Mouse (Mus musculus) limb, embryonic 15.5 days (tissue): ENCODE measurements around the gene 2610008E11Rik. TPM values are rescaled to one million over a fixed set of nuclear protein-coding genes. Genes with fewer than 3 reads are reported as not detected.

Experiments used
- ATAC-seq: fragments of 200-750 bp; cut with Nextera tagmentation; 2 replicates; pipeline ENCODE4 v1.8.0; 2017; ENCODE audit warnings: low read depth, moderate TSS enrichment; ENCODE audit not compliant: insufficient number of reproducible peaks, low FRiP score, low TSS enrichment
- H3K27ac ChIP-seq: fragments of 300-500 bp; sonication (generic); 2 replicates; pipeline ENCODE4 v1.5.1; 2015; ENCODE audit warnings: moderate library complexity, mild to moderate bottlenecking, inconsistent platforms
- H3K27me3 ChIP-seq: fragments of 300-500 bp; sonication (generic); 2 replicates; pipeline ENCODE4 v1.6.1; 2015; ENCODE audit warnings: inconsistent platforms
- H3K36me3 ChIP-seq: fragments of 300-500 bp; sonication (generic); 2 replicates; pipeline ENCODE4 v1.6.1; 2015; ENCODE audit warnings: inconsistent platforms
- H3K4me1 ChIP-seq: fragments of 300-500 bp; sonication (generic); 2 replicates; pipeline ENCODE4 v1.6.1; 2015; ENCODE audit warnings: inconsistent platforms
- H3K4me2 ChIP-seq: fragments of 300-500 bp; sonication (generic); 2 replicates; pipeline ENCODE4 v1.6.1; 2015; ENCODE audit warnings: mild to moderate bottlenecking, inconsistent platforms
- H3K4me3 ChIP-seq: fragments of 300-500 bp; sonication (generic); 2 replicates; pipeline ENCODE4 v1.5.1; 2015; ENCODE audit warnings: mild to moderate bottlenecking, inconsistent platforms
- H3K9ac ChIP-seq: fragments of 300-500 bp; sonication (generic); 2 replicates; pipeline ENCODE4 v1.6.1; 2015; ENCODE audit warnings: inconsistent platforms
- H3K9me3 ChIP-seq: fragments of 300-500 bp; sonication (generic); 2 replicates; pipeline ENCODE4 v1.6.1; 2016; ENCODE audit warnings: inconsistent platforms
- WGBS: fragments of 180-500 bp; shearing (Covaris S2); methylation state at CpG from one replicate; pipeline ENCODE4 v1.1.7; 2015; 5-methylcytosine and 5-hydroxymethylcytosine counted together
- polyA plus RNA-seq: library from polyadenylated mRNA; unstranded; fragments of >200 nt; fragmentation: Nextera tagmentation; extraction: Ambion mirVana; gene quantifications from 2 replicates; pipeline ENCODE4 v1.2.1, GENCODE M21; 2015

2610008E11Rik gene
- polyA plus RNA-seq, result 32.8 and 34.5 TPM in 2 replicates

DNA sequence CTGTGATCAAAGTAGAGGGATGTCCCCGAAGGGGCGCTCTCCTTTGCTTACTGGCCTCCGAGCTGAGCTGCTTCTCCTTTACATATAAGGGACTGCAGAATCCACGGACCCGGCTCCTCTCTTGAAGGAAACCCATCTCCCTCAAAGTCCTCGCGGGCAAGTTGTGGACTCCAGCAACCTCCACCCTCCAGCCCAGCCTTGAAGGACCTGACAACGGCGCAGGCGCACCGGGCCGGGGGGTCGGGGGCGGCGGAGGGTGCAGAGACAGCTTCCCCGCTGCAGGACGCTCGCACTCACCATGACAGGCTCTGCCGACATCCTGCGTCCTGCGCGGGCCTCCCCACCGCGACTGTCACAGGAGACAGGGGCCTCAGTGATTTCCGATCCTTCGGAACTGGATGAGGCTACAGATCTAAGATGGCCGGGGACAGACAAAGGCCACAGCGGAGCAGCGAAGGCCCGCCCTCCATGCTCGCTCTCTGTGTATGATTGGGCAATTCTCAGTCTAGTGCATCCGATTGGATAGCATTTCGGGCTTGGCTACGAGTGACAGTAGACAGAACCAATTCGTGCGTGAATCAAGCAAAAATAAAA, at the start of gene 2610008E11Rik:
Gene 2610008E11Rik, minus strand, starts transcription at position 440 of the 594 bp plus-strand sequence.
- Histone ChIP-seq H3K9ac (peak within 1 kb of the TSS; percentile 99), H3K27ac (peak within 1 kb of the TSS; percentile 98), H3K27me3 (no peaks in the 10 kb centered on the region), H3K36me3 (peaks cover 12% of the 10 kb centered on the region), H3K4me2 (peak within 1 kb of the TSS; percentile 50), H3K4me1 (peaks cover 18% of the 10 kb centered on the region), H3K9me3 (no peaks in the 10 kb centered on the region), H3K4me3 (peak within 1 kb of the TSS; percentile 79)
- ATAC-seq, result peak; percentile 100
- under 1% methylated on average over 36 of the region's 36 CpGs for WGBS

DNA sequence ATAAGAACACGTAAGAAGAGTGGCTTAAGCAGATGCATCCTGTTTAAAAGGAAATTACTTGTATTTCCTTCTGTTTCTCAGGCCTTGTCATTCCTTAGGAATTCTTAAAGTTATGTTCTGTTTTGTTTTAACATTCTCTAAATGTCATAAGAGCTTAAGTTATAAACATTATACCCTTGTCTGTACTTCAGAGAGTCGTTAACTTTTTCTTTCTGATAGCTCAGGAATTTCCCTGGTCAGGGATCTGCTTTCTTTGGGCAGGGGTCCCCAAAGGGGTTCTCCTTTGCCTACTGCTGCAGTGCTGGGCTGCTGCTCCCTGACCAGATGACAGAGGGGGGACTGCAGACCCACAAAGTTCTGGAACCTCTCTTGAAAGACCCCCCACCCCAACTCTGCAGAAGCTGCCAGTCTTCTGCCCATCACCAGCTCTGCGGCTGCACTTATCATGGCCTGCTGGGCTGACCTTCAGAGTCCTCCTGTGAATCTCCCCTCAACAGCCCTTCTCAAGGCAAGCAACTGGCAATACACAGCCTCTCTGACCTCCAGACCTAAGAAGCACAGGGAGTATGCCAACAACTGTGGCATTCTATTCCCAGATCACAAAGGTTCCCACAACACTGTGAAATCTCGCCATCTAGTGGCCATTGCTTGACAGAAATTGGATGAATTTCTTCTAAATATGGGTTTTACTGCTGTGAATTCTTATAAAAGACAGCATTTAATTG, 18.9 kb upstream of the 2610008E11Rik start:
- Histone ChIP-seq H3K27ac (0 out of 2 replicates have a peak overlapping the region, but pooled peaks have one; percentile 38), H3K27me3 (no peaks in the 10 kb centered on the region), H3K36me3 (no peaks in the 10 kb centered on the region), H3K9ac (no peak overlapping the region), H3K4me1 (peaks cover 4% of the 10 kb centered on the region), H3K4me3 (no peak overlapping the region), H3K9me3 (no peaks in the 10 kb centered on the region), H3K4me2 (no peak overlapping the region)
- 24% methylated on average over 4 of the region's 4 CpGs for whole genome bisulfite sequencing
- ATAC-seq, result no peak

DNA sequence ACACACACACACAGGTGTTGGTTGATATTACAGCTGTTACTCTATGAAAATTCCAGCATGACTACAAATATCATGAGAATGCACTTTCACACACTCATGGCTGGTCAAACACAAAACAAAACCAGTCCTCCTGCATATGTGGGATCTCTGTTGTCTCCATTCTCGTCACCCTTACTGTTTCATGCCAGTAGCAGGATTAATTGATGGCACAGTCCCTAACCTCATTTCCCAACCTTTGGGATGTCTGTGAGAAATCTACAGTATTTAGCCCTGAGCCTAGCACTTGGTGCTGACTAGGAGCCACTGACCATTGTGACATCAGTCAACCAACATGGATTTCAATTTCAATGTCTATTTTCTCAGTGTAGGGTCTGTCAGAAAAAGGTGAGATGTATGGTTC, 17.7 kb upstream of the 2610008E11Rik start:
- peaks cover 4% of the 10 kb centered on the region for H3K4me1 ChIP-seq
- 63% methylated on average over 1 of the region's 1 CpGs for WGBS
- no peak overlapping the region for H3K4me2 ChIP-seq
- H3K9me3 ChIP-seq, result no peaks in the 10 kb centered on the region
- no peak overlapping the region for H3K27ac ChIP-seq
- no peaks in the 10 kb centered on the region for H3K27me3 ChIP-seq
- no peaks in the 10 kb centered on the region for H3K36me3 ChIP-seq
- ATAC-seq, result no peak
- H3K4me3 ChIP-seq, result no peak overlapping the region
- no peak overlapping the region for H3K9ac ChIP-seq

DNA sequence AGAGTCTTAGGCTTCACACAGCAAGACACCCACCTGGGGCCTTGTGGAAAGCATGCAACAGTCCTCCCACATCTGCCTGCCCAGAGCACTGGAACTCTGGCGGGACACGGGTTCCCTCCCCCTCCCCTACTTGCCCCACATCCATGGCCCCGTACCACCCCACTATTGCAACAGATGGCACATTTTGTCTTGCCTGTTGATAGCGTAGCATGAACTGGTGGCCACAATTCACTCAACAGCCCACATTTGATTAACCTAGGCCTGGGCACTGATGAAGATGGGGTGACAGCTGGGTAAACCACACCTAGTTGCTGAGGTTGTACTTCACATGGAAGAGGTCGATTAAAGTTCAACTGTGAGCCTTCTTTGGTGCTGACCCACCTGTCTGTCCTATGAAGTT, 13.1 kb upstream of the 2610008E11Rik start:
- 76% methylated on average over 5 of the region's 5 CpGs for WGBS

DNA sequence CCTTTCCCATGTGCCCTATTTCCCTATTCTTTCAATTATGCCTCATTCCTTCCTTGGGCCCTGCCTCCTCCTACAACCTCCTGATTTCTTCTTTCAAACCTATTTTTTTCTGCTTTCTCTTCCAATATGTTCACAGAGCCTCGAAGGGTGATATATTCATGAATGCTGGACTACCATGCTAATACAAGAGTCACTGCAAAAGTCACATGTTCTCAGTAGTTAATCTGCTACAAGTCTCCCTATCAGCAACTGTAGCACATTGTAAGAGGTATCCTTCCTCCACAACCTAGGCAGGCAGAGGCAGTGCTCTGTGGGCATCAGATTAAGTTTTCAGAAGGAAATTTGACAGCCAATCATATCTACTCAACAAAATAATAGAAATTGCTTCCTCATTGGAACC, 11.8 kb upstream of the 2610008E11Rik start:
- no peak overlapping the region for H3K9ac ChIP-seq
- H3K4me3 ChIP-seq, result no peak overlapping the region
- H3K4me2 ChIP-seq, result no peak overlapping the region
- H3K36me3 ChIP-seq, result no peaks in the 10 kb centered on the region
- ATAC-seq, result no peak
- no peaks in the 10 kb centered on the region for H3K27me3 ChIP-seq
- WGBS, result 91% methylated on average over 1 of the region's 1 CpGs
- H3K4me1 ChIP-seq, result peaks cover 7% of the 10 kb centered on the region
- H3K27ac ChIP-seq, result no peak overlapping the region
- no peaks in the 10 kb centered on the region for H3K9me3 ChIP-seq

More for the DNA sequence above, 13.1 kb upstream of the 2610008E11Rik start:
- H3K27ac ChIP-seq, result no peak overlapping the region
- H3K4me3 ChIP-seq, result no peak overlapping the region
- ATAC-seq, result no peak
- peaks cover 7% of the 10 kb centered on the region for H3K4me1 ChIP-seq
- H3K4me2 ChIP-seq, result no peak overlapping the region
- H3K9me3 ChIP-seq, result no peaks in the 10 kb centered on the region
- H3K27me3 ChIP-seq, result no peaks in the 10 kb centered on the region
- H3K9ac ChIP-seq, result no peak overlapping the region
- no peaks in the 10 kb centered on the region for H3K36me3 ChIP-seq

DNA sequence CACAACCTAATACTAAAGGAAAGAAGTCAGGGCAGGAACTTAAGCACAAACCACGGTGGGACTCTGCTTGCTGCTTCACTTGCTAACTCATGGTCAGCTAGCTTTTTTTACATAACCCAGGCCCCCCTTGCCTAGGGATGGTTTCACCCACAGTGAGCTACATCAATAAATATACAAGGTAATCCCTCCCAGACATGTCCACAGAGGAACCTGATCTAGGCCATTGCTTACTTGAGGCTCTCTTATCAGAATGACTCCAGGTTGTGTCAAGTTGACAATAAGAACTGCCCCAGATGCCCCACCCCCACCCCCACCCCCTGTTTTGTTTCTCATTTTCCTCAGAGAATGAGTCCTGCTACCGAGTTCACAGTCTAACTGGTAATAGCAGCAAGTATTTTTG, 10.1 kb upstream of the 2610008E11Rik start:
- Histone ChIP-seq H3K9ac (no peak overlapping the region), H3K4me3 (no peak overlapping the region), H3K27ac (no peak overlapping the region), H3K27me3 (no peaks in the 10 kb centered on the region), H3K36me3 (no peaks in the 10 kb centered on the region), H3K9me3 (no peaks in the 10 kb centered on the region), H3K4me2 (no peak overlapping the region), H3K4me1 (peaks cover 7% of the 10 kb centered on the region)
- no peak for ATAC-seq
- WGBS, result 83% methylated on average over 2 of the region's 2 CpGs

DNA sequence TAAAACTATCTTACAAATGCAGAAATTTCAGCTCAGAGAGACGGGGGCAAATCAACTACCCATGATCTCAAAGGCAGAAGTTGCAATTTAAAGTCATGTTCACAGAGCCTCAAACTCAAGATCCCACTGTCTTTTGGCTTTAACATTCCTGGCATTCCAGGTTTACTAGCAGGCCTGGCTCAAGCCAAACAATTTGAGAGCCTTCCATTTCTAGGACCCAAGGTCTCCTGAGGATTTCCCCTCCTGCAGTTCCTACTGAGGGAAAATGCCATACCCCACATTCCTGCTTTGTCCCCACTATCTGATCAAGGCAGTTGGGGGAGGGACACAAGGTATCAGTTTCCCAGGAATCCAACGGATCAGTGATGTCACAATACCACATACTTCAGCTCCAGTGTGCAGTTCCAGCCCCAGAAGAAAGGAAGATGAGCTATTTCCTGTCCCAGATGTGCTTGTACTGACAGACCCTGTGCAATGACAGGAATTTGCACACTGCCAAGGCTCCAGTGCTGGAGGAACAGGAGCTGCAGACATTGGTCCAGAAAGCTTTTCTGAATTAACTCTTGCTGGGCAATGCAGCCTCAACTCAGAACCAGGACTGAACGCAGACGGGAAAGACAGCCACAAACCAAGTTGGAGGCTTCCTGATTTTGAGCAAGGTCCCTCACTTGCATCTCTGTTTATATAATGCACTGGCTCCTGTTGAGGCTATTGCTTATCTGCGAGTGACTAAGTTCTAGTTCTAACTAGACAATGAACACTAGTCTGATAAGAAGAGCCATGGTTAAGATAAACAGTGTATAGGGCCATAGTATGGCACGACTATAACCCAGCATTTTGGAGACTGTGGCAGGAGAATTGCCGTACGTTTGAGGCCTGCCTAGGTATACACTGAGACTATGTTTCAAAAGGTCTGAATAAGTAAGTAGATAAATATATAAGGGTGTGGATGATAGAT, 9.2 kb upstream of the 2610008E11Rik start:
- ATAC-seq, result peak; percentile 48; the same call in 1 of the 2 replicates
- no peak overlapping the region for H3K4me2 ChIP-seq
- H3K27me3 ChIP-seq, result no peaks in the 10 kb centered on the region
- H3K27ac ChIP-seq, result peak overlapping the region; percentile 55
- peaks cover 7% of the 10 kb centered on the region for H3K4me1 ChIP-seq
- 59% methylated on average over 8 of the region's 8 CpGs for WGBS
- H3K9ac ChIP-seq, result no peak overlapping the region
- no peaks in the 10 kb centered on the region for H3K9me3 ChIP-seq
- H3K4me3 ChIP-seq, result no peak overlapping the region
- H3K36me3 ChIP-seq, result no peaks in the 10 kb centered on the region

DNA sequence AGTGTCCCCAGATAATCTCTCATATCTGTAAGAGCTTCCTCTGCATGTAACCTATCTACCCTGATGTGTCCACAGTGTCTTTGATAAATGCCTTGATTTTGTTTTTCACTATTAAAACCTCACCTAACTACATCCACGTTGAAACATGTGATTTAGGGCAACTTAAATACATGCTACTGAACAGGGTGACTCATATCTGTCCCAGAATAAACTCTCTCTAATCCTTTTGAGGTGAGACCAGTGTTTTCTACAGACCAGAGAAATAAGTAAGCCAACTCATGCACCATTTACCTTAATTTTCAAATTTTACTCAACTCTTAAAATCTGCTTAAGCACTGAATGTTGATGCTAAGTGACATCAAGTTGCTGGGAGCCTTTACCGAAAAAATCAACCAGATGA, 694 bp downstream of the 2610008E11Rik start:
- Histone ChIP-seq H3K27me3 (no peaks in the 10 kb centered on the region), H3K36me3 (peaks cover 18% of the 10 kb centered on the region), H3K9me3 (no peaks in the 10 kb centered on the region), H3K4me1 (peaks cover 18% of the 10 kb centered on the region), H3K9ac (peak overlapping the region; percentile 99; the same call in 1 of the 2 replicates), H3K4me2 (peak overlapping the region; percentile 50), H3K4me3 (peak overlapping the region; percentile 79), H3K27ac (peak overlapping the region; percentile 98)
- WGBS, result 4% methylated on average over 2 of the region's 2 CpGs
- ATAC-seq, result no peak

DNA sequence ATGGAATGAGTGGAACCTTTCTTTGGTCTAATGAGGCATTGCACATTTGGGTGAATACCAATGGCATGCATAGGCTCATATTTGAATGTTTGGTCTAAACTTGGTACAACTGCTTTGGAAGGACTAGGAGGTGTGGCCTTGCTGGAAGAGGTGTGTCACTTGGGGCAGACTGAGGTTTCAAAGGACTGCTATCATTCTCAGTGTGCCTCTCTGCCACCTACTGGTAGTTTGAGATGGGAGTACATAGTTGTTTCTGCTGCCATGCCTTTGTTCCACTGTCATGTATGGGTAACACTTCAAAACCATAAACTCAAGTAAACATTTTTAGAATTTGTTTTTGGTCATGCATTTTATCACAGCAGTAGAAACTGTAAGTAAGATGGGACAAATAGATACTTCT, 5.7 kb downstream of the 2610008E11Rik start:
- no peak overlapping the region for H3K27ac ChIP-seq
- H3K27me3 ChIP-seq, result no peaks in the 10 kb centered on the region
- no peak for ATAC-seq
- H3K4me1 ChIP-seq, result peaks cover 18% of the 10 kb centered on the region
- H3K4me2 ChIP-seq, result no peak overlapping the region
- H3K36me3 ChIP-seq, result peaks cover 62% of the 10 kb centered on the region
- no peak overlapping the region for H3K9ac ChIP-seq
- H3K4me3 ChIP-seq, result no peak overlapping the region
- no peaks in the 10 kb centered on the region for H3K9me3 ChIP-seq

DNA sequence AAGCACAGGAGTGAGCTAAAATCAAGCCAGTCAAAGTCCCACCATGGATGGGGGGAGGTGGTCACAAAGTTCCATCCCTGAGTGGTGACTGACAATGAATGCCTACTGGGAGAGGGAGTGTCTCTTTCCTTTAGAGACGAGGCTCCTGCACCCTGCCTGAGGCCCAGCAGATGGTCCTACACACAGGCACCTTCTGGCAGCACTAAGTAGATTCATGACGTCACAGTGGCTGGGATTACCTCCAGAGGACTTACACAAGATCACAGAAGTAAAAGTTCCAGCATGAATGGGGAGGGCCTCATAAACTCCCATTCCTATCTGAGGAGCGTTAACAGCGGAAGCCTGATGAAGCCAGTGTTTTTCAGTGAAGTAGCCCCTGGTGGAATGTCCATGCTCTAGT, 8.4 kb downstream of the 2610008E11Rik start:
- H3K4me3 ChIP-seq, result no peak overlapping the region
- ATAC-seq, result no peak
- WGBS, result 75% methylated on average over 4 of the region's 4 CpGs
- peaks cover 62% of the 10 kb centered on the region for H3K36me3 ChIP-seq
- H3K9ac ChIP-seq, result no peak overlapping the region
- H3K4me2 ChIP-seq, result no peak overlapping the region
- H3K9me3 ChIP-seq, result no peaks in the 10 kb centered on the region
- H3K27me3 ChIP-seq, result no peaks in the 10 kb centered on the region
- no peaks in the 10 kb centered on the region for H3K4me1 ChIP-seq
- no peak overlapping the region for H3K27ac ChIP-seq

DNA sequence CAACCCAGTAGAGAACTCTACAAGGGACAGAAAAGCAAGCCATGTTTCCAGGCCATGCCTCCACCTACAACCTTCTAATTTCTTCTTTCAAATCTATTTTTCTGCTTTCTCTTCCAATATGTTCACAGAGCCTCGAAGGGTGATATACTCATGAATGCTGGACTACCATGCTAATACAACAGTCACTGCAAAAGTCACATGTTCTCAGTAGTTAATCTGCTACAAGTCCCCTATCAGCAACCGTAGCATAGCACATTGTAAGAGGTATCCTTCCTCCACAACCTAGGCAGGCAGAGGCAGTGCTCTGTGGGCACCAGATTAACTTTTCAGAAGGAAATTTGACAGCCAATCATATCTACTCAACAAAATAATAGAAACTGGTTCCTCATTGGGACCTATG, 10.8 kb downstream of the 2610008E11Rik start:
- Histone ChIP-seq H3K27me3 (no peaks in the 10 kb centered on the region), H3K36me3 (peaks cover 48% of the 10 kb centered on the region), H3K4me1 (no peaks in the 10 kb centered on the region), H3K4me2 (no peak overlapping the region), H3K4me3 (no peak overlapping the region), H3K27ac (no peak overlapping the region), H3K9ac (no peak overlapping the region), H3K9me3 (no peaks in the 10 kb centered on the region)
- WGBS, result 96% methylated on average over 2 of the region's 2 CpGs
- ATAC-seq, result no peak
